Mouse (Mus musculus): ENCODE measurements around the gene Macrod2.
A peak's percentile ranks its signal among the peaks of the same experiment; 100 is the strongest.

The Macrod2 gene

GRCm38 (mm10) chr2:140592537-140593261 lies 197.6 kb downstream of the Macrod2 start:
- no peak for DNase-seq

- no peak for DNase-seq
These were observed 201.8 kb downstream of the Macrod2 start for GRCm38 (mm10) chr2:140596906-140597305.

GRCm38 (mm10) chr2:140615451-140615850 lies 220.3 kb downstream of the Macrod2 start:
- DNase-seq = no peak

GRCm38 (mm10) chr2:140621730-140622337 lies 226.7 kb downstream of the Macrod2 start:
- DNase-seq = peak in 1 of 2 experiments; percentile 7

GRCm38 (mm10) chr2:140653481-140653880 lies 258.4 kb downstream of the Macrod2 start:
- no peak for DNase-seq

GRCm38 (mm10) chr2:140653978-140654377 lies 258.9 kb downstream of the Macrod2 start:
- no peak for DNase-seq

- DNase-seq = no peak
These were observed 267.6 kb downstream of the Macrod2 start for GRCm38 (mm10) chr2:140662673-140663072.

- no peak for DNase-seq
These were observed 269.3 kb downstream of the Macrod2 start for GRCm38 (mm10) chr2:140664381-140664780.

GRCm38 (mm10) chr2:140666846-140667245 lies 271.7 kb downstream of the Macrod2 start:
- no peak for DNase-seq

GRCm38 (mm10) chr2:140667261-140668047 lies 272.3 kb downstream of the Macrod2 start:
- DNase-seq = no peak

GRCm38 (mm10) chr2:140668311-140668710 lies 273.2 kb downstream of the Macrod2 start:
- peak; percentile 52 to 69 for DNase-seq

GRCm38 (mm10) chr2:140669081-140669480 lies 274.0 kb downstream of the Macrod2 start:
- no peak for DNase-seq

GRCm38 (mm10) chr2:140669786-140670185 lies 274.7 kb downstream of the Macrod2 start:
- no peak for DNase-seq

GRCm38 (mm10) chr2:140670457-140670856 lies 275.3 kb downstream of the Macrod2 start:
- DNase-seq = peak; percentile 11

- peak; percentile 91 to 94 for DNase-seq
These were observed 276.0 kb downstream of the Macrod2 start, which contains the start of gene Flrt3 for GRCm38 (mm10) chr2:140670963-140671702. Gene Flrt3, minus strand, starts transcription at chr2:140671469.

GRCm38 (mm10) chr2:140673466-140673865 lies 278.4 kb downstream of the Macrod2 start:
- no peak for DNase-seq

- no peak for DNase-seq
These were observed 281.6 kb downstream of the Macrod2 start for GRCm38 (mm10) chr2:140676728-140677127.

- no peak for DNase-seq
These were observed 295.8 kb downstream of the Macrod2 start for GRCm38 (mm10) chr2:140690906-140691305.

GRCm38 (mm10) chr2:140691403-140691802 lies 296.3 kb downstream of the Macrod2 start:
- no peak for DNase-seq

GRCm38 (mm10) chr2:140692461-140692860 lies 297.4 kb downstream of the Macrod2 start:
- no peak for DNase-seq

- DNase-seq = no peak
These were observed 298.7 kb downstream of the Macrod2 start for GRCm38 (mm10) chr2:140693845-140694244.

GRCm38 (mm10) chr2:140698585-140698984 lies 303.5 kb downstream of the Macrod2 start:
- no peak for DNase-seq

- no peak for DNase-seq
These were observed 308.3 kb downstream of the Macrod2 start for GRCm38 (mm10) chr2:140703377-140703776.
